Mouse (Mus musculus) cerebellum, postnatal 36 days (tissue): ENCODE measurements at regions not wholly inside any gene's neighbourhood (a gene's known extent, or its start where the extent isn't known, plus 50 kb on each side); places are given as distances from the start of the nearest gene placed in this dataset.

Experiments used
- DNase-seq, 2 experiments: peaks; one replicate each; pipeline ENCODE4 v3.0.0; 2021 to 2022; ENCODE audit warnings: mixed read lengths in 2 of 2

- DNase-seq = no peak
Measured at GRCm38 (mm10) chr13:34462206-34462807, 117.3 kb upstream of the Slc22a23 start.

DNA sequence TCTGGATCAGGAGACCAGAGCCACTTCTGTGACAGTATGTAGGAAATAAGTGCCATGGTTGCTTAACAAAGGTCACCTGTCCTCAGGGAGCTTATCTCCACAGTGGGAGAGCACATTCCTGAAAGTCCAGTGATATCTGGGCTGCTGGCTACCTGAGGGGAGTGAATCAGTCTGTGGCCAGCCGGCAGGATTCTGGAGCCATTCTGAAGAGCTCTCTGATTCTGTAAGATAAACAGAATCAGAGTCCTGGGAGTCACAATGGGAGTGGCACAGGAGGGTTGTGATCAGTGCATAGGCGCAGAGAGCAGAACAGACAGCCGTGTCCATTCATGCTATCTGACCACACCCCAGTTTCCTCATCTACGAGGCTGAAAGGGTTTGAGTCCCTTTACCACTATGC is 116.0 kb upstream of the Slc22a23 start:
- no peak for DNase-seq

GRCm38 (mm10) chr13:34456051-34456450 is 111.1 kb upstream of the Slc22a23 start:
- no peak for DNase-seq

DNA sequence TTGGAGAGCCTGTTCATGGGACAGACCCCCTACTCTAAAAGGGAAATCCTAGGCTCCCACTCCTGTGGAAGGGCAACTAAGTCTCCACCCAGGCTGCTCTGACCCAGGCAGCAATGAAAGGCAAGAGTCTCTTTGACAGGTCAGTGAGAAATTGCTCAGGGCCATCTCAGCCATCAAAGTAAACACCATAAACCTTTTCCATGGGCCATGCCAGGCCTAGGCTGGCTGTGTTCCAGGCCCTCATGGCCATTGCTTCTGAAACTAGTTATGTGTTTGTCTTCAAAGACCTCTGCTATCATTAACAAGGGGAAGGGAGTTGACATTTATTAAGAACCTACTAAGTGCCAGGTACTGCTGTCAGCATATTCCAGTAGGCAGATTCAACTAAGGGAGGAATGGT is 101.8 kb upstream of the Slc22a23 start:
- no peak for DNase-seq

DNA sequence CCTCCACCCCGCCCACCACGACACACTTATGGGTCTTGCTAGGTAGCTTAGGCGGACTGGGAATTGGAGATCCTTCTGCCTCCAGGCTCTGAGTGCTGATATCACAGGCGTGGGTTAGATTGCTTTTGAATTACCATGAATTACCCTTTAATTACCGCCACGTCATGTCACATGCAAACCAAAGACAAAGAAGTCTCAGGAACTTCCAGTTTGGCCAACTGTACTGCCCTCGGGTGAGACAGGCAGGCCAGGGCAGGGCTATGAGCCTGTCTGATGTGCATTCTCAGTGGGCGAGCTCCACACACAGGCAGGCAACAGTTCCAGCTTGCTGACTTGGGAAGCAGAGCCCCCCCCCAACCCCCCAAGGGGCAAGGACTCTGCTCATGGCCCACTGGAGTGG is 101.3 kb upstream of the Slc22a23 start:
- no peak for DNase-seq

- no peak for DNase-seq
Measured at GRCm38 (mm10) chr13:34441347-34441746, 96.4 kb upstream of the Slc22a23 start.

DNA sequence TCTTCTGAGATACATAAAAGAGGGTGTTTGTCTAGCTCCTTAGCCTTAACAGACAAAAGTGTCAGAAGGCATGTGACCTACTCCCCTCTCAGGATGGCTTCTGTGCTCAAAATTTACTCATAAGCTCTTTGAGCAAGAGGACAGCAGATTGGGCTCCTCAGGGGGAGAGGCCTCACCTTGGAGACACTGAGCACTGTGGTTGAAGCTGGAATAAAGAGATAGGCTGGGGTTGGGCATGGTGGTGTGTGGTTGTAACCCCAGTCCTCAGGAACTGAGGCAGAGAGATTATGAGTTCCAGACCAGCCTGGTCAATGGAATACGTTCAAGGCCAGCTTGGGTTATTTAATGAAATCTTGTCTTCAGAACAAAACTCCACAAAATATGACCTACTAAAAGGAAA is 82.5 kb upstream of the Slc22a23 start:
- no peak for DNase-seq

DNA sequence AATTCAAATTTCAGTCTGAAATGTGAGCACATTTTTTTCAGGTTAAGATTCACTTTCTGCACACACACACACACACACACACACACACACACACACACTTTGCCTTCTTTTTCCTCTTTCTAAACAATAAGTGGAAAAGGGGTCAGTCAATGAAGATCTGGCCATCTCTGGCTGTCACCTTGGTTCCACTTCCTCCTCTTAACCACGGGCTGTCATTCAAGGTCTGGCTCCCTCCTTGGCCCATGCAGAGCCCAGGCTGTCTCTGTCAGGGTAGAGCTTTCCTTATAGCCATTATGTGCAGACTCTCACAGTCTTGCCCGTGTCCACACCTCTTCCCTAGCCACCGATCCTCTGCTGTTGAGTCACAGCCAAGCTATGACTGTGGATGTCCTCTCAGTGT is 79.9 kb upstream of the Slc22a23 start:
- DNase-seq = no peak

DNA sequence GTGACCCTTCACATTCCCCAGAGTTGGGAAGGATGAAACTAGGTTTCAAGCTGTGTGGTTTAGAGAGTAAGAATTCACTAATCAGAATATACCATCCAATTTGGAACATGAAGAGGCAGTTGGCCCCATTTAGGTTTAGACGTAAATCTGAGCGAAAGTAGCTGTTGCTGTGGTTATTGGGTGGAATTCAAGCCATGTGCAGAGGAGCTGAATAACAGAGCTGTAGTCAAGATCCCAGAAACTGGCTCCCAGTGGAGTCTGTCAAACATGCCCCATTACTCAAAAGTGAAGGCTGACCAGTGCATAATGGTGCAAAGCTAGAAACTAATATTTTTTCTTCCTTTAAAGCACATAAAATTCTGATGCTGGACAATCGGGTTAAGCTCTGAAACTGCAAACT is 76.7 kb upstream of the Slc22a23 start:
- DNase-seq = no peak

DNA sequence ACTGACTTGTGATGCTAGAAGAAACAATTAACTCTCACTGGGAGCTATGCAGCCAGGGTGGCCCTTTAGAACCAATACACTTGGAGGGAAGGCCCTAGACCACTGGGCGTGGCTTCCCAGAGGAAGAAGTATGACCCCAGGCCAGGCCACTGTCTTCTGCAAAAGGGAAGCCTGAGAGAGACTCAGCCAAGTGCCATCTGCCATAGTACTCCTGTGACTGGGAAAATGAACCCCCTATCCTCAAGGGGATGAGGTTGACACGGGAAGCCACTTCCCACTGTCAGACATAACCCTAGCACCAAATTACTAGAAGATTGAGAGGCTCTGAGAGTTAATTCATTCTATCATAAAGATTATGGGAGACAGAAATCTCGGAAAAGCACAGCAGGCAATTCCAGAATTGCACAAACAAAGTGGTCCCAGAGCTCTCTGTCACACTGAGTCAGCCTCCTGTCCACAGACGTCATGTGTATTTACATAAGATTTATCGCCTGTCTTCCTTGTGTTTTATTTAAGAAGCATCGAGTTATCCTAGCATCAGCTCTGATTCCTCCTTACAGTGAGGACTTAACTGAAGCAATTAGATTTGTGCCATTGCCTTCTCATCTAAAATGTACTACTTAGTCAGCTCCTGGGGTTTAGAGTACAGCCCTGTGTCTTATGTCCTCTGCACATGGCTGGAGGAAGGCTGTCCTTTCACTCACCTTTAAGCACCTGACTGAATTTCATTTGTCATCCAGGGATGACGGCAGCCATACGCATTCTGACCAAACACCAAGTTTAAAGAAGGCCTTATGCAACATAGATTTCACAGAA is 75.6 kb upstream of the Slc22a23 start:
- DNase-seq = no peak

DNA sequence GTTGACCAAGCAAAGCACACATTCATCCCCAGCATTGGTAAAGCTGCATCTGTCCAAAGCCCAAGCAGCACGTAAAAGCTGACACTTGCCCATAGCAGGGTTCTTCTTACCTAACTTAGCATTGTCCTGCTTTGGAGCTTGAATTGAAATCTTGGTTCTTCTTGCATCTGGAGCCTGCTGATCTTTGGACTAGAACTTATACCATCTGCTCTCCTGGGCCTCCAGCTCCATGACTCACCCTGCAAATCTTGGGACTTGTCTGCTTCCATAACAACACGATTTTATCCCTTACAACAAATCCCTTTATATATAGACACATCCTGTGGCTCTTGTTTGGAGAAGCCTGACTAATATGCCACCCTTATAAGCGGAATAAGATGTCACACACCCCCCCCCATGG is 74.1 kb upstream of the Slc22a23 start:
- no peak for DNase-seq

DNA sequence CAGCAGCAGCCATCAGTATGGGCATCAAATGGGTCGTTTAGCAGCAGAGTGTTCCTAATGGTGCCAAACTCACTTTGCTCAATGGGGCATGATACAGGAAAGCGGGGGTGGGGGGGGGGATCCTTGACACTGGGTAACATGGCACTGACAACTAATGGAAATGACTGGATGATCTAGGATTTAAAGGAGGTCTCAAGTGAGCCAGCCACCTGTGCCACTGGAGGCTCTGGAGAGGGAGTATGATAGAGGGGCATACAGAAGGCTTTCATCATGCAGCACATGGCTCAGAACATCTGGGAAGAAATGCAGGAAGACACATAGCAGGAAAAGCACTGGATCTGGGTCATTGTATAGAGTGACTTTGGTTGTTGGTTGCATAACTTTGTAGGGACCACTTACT is 71.6 kb upstream of the Slc22a23 start:
- DNase-seq = no peak

- no peak for DNase-seq
Measured at GRCm38 (mm10) chr13:34414533-34414932, 69.6 kb upstream of the Slc22a23 start.

DNA sequence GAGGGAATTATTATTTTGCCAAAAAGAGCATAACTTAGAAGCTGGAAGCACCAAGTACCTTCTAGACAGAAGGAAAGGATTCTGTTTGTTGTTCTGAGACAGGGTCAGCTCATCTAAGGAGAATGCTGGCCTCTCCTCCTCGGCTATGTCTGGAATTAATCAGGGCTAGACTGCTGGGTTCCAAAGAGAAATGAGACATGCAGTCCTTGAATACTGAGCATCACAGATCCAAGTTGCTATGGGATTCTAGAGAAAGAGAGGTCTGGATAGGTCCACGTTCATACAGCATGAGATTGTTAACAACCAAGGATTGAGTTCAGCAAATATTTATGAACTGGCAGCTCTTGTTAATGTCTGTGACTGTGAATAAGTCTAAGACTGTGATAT is 63.7 kb upstream of the Slc22a23 start:
- DNase-seq = no peak

DNA sequence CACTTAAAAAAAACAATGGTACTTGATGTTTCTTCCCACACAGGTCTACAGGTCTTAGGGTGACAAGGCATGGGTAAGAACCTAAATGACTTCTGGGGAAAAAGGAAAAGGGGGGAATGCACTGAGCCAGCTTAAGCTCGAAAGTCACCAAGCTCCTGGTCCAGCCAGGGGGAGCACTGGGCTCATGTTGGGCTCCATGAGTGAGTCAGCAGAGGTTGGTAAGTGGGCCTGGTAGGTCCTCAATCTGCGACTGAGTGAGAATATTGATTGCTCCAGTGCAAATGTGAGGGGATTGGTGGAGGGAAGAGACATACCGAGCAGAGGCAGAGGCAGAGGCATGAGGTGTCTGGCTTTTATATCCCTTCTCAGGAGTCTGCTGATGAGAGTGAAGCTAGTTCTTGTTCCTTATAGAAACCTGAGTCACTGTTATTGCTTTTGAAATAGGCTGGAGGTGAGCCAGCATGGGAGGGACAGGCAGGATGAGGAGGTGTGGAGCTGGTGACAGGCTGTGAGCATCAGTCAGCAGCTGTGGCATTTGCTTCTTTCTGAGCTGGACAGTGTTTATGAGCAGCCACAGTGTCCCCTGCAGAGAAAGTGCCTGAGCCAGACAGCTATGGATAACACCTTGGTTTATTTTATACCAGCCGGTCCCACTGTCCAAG is 63.2 kb upstream of the Slc22a23 start:
- DNase-seq = no peak

GRCm38 (mm10) chr13:34406291-34406690 is 61.3 kb upstream of the Slc22a23 start:
- DNase-seq = no peak

- no peak for DNase-seq
Measured at GRCm38 (mm10) chr13:34402631-34403030, 57.6 kb upstream of the Slc22a23 start.

- DNase-seq = no peak
Measured at GRCm38 (mm10) chr13:34401031-34401430, 56.0 kb upstream of the Slc22a23 start.

DNA sequence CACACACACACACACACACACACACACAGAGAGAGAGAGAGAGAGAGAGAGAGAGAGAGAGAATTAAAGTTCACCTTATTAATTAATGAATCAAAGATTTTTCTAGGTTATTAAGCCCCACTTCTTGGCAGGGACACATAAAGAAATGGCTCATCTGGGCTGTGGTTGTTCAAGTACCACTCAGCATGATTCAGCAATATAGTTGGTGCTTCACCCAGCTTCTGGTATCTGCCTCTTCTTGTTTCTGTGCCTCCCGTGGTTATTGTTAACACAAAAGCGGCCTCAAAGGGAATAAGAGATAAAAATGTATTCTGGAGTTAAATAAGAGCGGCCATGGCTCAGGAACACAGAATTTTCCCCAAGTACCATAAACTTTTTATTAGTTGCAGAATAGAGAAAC is 53.9 kb upstream of the Slc22a23 start:
- no peak for DNase-seq

- DNase-seq = no peak
Measured at GRCm38 (mm10) chr13:34398061-34398787, 53.2 kb upstream of the Slc22a23 start.

- DNase-seq = no peak
Measured at GRCm38 (mm10) chr13:34395504-34395903, 50.5 kb upstream of the Slc22a23 start.

- no peak for DNase-seq
Measured at GRCm38 (mm10) chr13:34395010-34395409, 50.0 kb upstream of the Slc22a23 start.
